Mouse (Mus musculus) testis, adult 2 months (tissue): ENCODE results near the gene Phf21a.

Source experiments
- CTCF ChIP-seq: fragments of 200-500 bp; IDR thresholded peaks from 2 replicates; pipeline ENCODE4 v1.5.1; 2012; ENCODE audit warnings: low read depth, mild to moderate bottlenecking, inconsistent platforms, low read length, moderate library complexity; ENCODE audit not compliant: control insufficient read depth, insufficient read depth, insufficient replicate concordance
- POLR2A ChIP-seq: fragments of 200-500 bp; IDR thresholded peaks from 2 replicates; pipeline ENCODE4 v1.6.1; 2012; ENCODE audit warnings: low read depth, mild to moderate bottlenecking, inconsistent platforms, low read length, moderate library complexity; ENCODE audit not compliant: control insufficient read depth

- TF ChIP-seq CTCF (no peak), POLR2A (no peak)
Measured at GRCm38 (mm10) chr2:92381901-92382588, 289.1 kb downstream of the Phf21a start, which contains the start of gene 1700029I15Rik.
